Mouse (Mus musculus) heart, postnatal 25 days (tissue): ENCODE data around the gene Bspry. TPM values are rescaled to one million over a fixed set of nuclear protein-coding genes. Genes with fewer than 3 reads are reported as not detected.

Experiments used
- DNase-seq: peaks from one replicate; pipeline ENCODE4 v3.0.0; 2022; ENCODE audit warnings: low spot score
- intact Hi-C: fragments of 180-260 bp; cut with DNase I; formaldehyde crosslinking; loops from one replicate; pipeline ENCODE4 v1.15.1; 2025
- total RNA-seq, 2 experiments: library from RNA; stranded (reverse); gene quantifications; 2 replicates each; pipeline ENCODE4 v1.2.3; 2021

The Bspry gene
- total RNA-seq, 2 experiments from 2014 or later: not detected

GRCm38 (mm10) chr4:62543782-62544181, 63.9 kb downstream of the Bspry start:
- intact Hi-C loops: no loop called here
- no peak for DNase-seq

- intact Hi-C loops: no loop called here
- no peak for DNase-seq
Measured at GRCm38 (mm10) chr4:62544801-62545200, 64.9 kb downstream of the Bspry start.

Other genes with a start within 250 kb of the Bspry start
- 1 to 10 TPM; 1.7 to 2.1 TPM for gene Zfp37, start 249.0 kb upstream of the Bspry start, total RNA-seq
- 10 to 100 TPM; 19.9 to 22.6 TPM for gene Slc31a2, start 217.5 kb upstream of the Bspry start, total RNA-seq
- 10 to 100 TPM; 17.9 to 18.7 TPM for gene Fkbp15, start 119.5 kb upstream of the Bspry start, total RNA-seq
- gene Slc31a1, start 119.3 kb upstream of the Bspry start, total RNA-seq: 10 to 100 TPM; 22.0 to 22.8 TPM
- 10 to 100 TPM; 42.9 to 45.1 TPM for gene Cdc26, start 71.4 kb upstream of the Bspry start, total RNA-seq
- gene Prpf4, start 71.3 kb upstream of the Bspry start, total RNA-seq: 1 to 10 TPM; 9.5 to 9.6 TPM
- gene Rnf183, start 44.8 kb upstream of the Bspry start, total RNA-seq: not detected
- gene Wdr31, start 9.2 kb upstream of the Bspry start, total RNA-seq: under 1 TPM; 0.42 to 0.48 TPM
- gene Hdhd3, start 23.4 kb downstream of the Bspry start, total RNA-seq: 1 to 10 TPM; 6.0 to 6.5 TPM
- gene Alad, start 39.9 kb downstream of the Bspry start, total RNA-seq: 10 to 100 TPM; 60.2 to 63.3 TPM
- gene Pole3, start 45.0 kb downstream of the Bspry start, total RNA-seq: 10 to 100 TPM; 17.3 to 18.4 TPM
- gene 4933430I17Rik, start 45.3 kb downstream of the Bspry start, total RNA-seq: under 1 TPM; 0.18 to 0.22 TPM
- gene Rgs3, start 79.8 kb downstream of the Bspry start, total RNA-seq: 10 to 100 TPM; 27.9 to 31.2 TPM